Mouse (Mus musculus): ENCODE results near the gene Tiam1.

GRCm38 (mm10) chr16:89848651-89849597 lies 294.6 kb downstream of the Tiam1 start:
- TF ChIP-seq CTCF (IDR thresholded peaks at IDR 0.05; ENCODE audit: borderline replicate concordance, extremely low read depth, insufficient read depth, insufficient read length) (no peak), POLR2A (IDR thresholded peaks at IDR 0.05; ENCODE audit: borderline replicate concordance, extremely low read depth, insufficient read depth, insufficient read length, poor library complexity, severe bottlenecking) (no peak)

All from brain, embryonic 14.5 days (tissue).